Mouse (Mus musculus): ENCODE results near the gene Rab44. TPM values are rescaled to one million over a fixed set of nuclear protein-coding genes. Genes with fewer than 3 reads are reported as not detected.
"Not testable (repeated sequence)": the region's sequence is repeated elsewhere in the genome, so short reads cannot be mapped to it uniquely, and the experiment has no call there.

Rab44 gene
- polyA plus RNA-seq, 1 experiment from 2014 or later = 5.1 TPM

DNA sequence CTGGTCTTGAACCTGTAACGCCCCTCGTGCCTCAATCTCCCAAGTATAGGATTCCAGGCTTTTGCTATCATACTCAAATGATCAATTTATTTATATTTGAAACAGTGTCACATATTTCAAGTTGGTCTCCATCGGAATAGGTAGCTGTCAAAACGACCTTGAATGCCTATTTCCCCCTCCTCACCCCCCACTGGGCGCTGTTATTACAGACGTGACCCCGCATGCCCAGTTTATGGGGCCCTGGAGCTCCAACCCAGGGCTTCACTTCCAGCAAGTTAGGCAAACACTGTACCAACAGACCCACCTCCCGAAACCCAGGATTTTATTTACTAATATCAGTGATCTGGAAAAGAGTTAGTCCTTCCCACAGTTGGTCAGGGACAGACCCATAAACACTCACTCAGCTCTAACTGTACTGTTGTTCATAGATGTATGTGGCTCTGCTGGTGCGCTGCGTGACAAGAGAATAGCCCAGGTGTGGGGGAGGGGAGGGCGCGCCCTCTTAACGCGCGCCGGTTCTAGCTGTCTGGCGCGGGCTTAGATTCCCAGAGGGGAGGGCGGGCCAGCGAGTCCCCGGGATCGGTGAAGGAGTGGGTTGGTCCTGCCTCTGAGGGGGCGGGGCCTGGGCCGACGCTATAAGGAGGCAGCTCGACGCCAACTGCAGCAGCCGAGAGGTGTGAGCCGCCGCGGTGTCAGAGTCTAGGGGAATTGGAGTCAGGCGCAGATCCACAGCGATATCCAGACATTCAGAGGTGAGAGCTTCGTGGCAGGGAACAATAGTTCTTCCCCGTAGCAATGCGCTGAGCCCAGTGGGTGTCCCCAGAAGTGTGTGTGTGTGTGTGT is 20.6 kb upstream of the Rab44 start:
- Histone ChIP-seq H3K9me3 (no peaks in the 10 kb centered on the region), H3K36me3 (no peaks in the 10 kb centered on the region), H3K9ac (peak overlapping the region; percentile 62), H3K4me2 (peak overlapping the region; percentile 94), H3K27ac (peak overlapping the region; percentile 76; the same call in 1 of the 2 replicates), H3K27me3 (peaks cover 29% of the 10 kb centered on the region), H3K4me3 (peak overlapping the region; percentile 53), H3K4me1 (peaks cover 29% of the 10 kb centered on the region)
- 6% methylated on average over 36 of the region's 36 CpGs for whole genome bisulfite sequencing
- peak; percentile 71 for ATAC-seq (ENCODE audit: insufficient number of reproducible peaks, low FRiP score, low TSS enrichment, low read depth)

GRCm38 (mm10) chr17:29093961-29094309 is 20.0 kb upstream of the Rab44 start:
- Histone ChIP-seq H3K4me3 (peak overlapping the region; percentile 53), H3K4me1 (peaks cover 29% of the 10 kb centered on the region), H3K9ac (peak overlapping the region; percentile 62), H3K4me2 (peak overlapping the region; percentile 94), H3K27me3 (peaks cover 29% of the 10 kb centered on the region), H3K36me3 (no peaks in the 10 kb centered on the region), H3K9me3 (no peaks in the 10 kb centered on the region), H3K27ac (peak overlapping the region; percentile 76)
- no peak for ATAC-seq (ENCODE audit: insufficient number of reproducible peaks, low FRiP score, low TSS enrichment, low read depth)
- WGBS = under 1% methylated on average over 24 of the region's 24 CpGs

DNA sequence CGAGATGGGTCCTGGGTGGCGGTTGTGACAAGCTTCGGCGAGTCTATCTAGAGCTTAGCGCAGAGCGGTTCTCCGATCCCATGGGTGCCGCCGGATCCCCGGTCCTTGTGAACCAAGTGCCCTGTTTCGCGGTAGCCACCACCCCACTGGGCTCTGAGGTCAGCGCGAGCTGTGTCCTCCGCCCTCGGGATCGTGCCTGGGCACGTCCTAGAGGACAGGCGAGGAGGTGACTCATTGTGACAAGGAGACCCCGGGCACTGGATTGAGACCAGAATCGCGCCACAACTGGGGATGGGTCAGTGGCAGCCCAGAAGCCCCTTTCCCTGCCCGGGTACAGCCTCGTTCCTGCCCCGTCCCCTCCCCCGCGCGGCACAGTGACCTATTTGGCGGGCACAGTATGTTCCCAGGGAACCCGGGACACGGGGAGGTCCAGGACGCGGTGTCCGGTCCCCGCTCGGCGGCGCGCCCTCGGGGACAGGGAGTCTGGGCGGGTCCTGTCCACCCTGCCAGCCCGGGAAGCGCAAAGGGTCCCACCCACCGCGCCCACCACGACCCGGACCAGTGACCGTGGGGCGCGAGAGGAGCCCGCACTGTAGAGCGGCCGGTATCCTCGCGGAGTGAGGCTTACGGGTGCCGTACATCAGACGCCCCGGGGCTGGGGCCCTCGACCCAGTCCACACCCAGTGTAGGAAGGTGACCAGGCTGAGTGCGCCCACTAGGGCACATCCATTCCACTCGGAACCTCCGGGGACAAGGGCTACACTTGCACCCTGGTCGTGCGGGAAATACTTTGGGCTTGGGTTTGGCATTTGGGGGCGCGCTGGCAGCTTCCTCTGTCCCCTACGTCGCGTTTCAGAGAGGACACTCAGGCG is 19.4 kb upstream of the Rab44 start:
- Histone ChIP-seq H3K4me1 (peaks cover 29% of the 10 kb centered on the region), H3K27me3 (peaks cover 29% of the 10 kb centered on the region), H3K27ac (peak overlapping the region; percentile 76), H3K4me3 (peak overlapping the region; percentile 53), H3K36me3 (no peaks in the 10 kb centered on the region), H3K9ac (peak overlapping the region; percentile 62), H3K4me2 (peak overlapping the region; percentile 94), H3K9me3 (no peaks in the 10 kb centered on the region)
- WGBS = under 1% methylated on average over 70 of the region's 71 CpGs
- peak; percentile 26 for ATAC-seq (ENCODE audit: insufficient number of reproducible peaks, low FRiP score, low TSS enrichment, low read depth)

GRCm38 (mm10) chr17:29095201-29095733 is 18.7 kb upstream of the Rab44 start:
- H3K27ac ChIP-seq = peak overlapping the region; percentile 76
- H3K4me1 ChIP-seq = peaks cover 29% of the 10 kb centered on the region
- peak overlapping the region; percentile 94 for H3K4me2 ChIP-seq
- peak overlapping the region; percentile 53 for H3K4me3 ChIP-seq
- 0 out of 2 replicates have a peak, but pooled peaks cover under 1% of the 10 kb centered on the region for H3K36me3 ChIP-seq
- H3K9ac ChIP-seq = peak overlapping the region; percentile 62
- H3K27me3 ChIP-seq = peaks cover 29% of the 10 kb centered on the region
- ATAC-seq (ENCODE audit: insufficient number of reproducible peaks, low FRiP score, low TSS enrichment, low read depth) = peak; percentile 72; the same call in 1 of the 2 replicates
- no peaks in the 10 kb centered on the region for H3K9me3 ChIP-seq
- WGBS = under 1% methylated on average over 42 of the region's 44 CpGs

GRCm38 (mm10) chr17:29096245-29096644 is 17.7 kb upstream of the Rab44 start:
- no peak overlapping the region for H3K4me3 ChIP-seq
- H3K4me2 ChIP-seq = no peak overlapping the region
- H3K9me3 ChIP-seq = no peaks in the 10 kb centered on the region
- H3K9ac ChIP-seq = no peak overlapping the region
- peaks cover 29% of the 10 kb centered on the region for H3K27me3 ChIP-seq
- 0 out of 2 replicates have a peak, but pooled peaks cover 3% of the 10 kb centered on the region for H3K36me3 ChIP-seq
- peaks cover 29% of the 10 kb centered on the region for H3K4me1 ChIP-seq
- ATAC-seq (ENCODE audit: insufficient number of reproducible peaks, low FRiP score, low TSS enrichment, low read depth) = no peak
- 79% methylated on average over 6 of the region's 6 CpGs for WGBS
- H3K27ac ChIP-seq = 0 out of 2 replicates have a peak overlapping the region, but pooled peaks have one; percentile 8

DNA sequence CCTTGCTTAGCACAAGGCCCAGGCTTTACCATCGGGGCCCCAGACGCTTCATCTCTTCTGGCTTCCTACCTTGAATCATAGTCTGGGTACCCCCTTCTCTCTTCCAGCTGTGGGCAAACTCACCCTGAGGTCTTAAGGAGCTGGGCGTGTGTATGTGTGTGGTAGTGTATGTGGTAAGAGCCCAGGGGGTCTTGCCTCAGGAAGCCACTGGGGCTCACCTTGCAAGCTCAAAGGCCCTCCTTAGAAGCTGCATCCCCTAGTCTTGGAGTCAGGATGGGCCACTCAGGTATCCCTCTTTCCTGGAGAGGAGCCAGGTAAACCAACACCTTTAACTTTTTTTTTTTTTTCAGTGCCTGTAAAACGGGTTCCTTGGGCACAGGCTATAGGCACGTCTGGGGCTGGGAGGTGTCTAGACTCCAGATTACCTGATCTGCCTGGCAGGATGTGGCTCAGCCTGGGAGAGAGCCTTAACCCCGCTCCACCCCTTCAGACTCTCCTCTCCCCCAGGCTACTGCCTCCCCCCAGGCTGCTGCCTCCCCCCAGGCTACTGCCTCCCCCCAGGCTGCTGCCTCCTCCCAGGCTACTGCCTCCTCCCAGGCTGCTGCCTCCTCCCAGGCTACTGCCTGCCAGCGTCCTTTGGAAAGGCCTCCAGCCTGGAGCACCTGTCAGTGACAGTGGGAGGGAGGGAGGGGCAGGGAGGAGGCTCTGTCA is 16.9 kb upstream of the Rab44 start:
- H3K4me2 ChIP-seq = no peak overlapping the region; the same call in 1 of the 2 replicates
- H3K27ac ChIP-seq = 0 out of 2 replicates have a peak overlapping the region, but pooled peaks have one; percentile 8
- no peak for ATAC-seq (ENCODE audit: insufficient number of reproducible peaks, low FRiP score, low TSS enrichment, low read depth)
- H3K9ac ChIP-seq = no peak overlapping the region
- 47% methylated on average over 7 of the region's 7 CpGs for WGBS
- H3K4me3 ChIP-seq = no peak overlapping the region
- peaks cover 28% of the 10 kb centered on the region for H3K27me3 ChIP-seq
- H3K9me3 ChIP-seq = no peaks in the 10 kb centered on the region
- peaks cover 29% of the 10 kb centered on the region for H3K4me1 ChIP-seq
- 0 out of 2 replicates have a peak, but pooled peaks cover 3% of the 10 kb centered on the region for H3K36me3 ChIP-seq

- Histone ChIP-seq H3K4me2 (no peak overlapping the region), H3K4me1 (peaks cover 27% of the 10 kb centered on the region), H3K27ac (no peak overlapping the region), H3K9me3 (no peaks in the 10 kb centered on the region), H3K4me3 (no peak overlapping the region), H3K36me3 (0 out of 2 replicates have a peak, but pooled peaks cover 3% of the 10 kb centered on the region), H3K27me3 (peaks cover 17% of the 10 kb centered on the region), H3K9ac (no peak overlapping the region)
- ATAC-seq (ENCODE audit: insufficient number of reproducible peaks, low FRiP score, low TSS enrichment, low read depth) = no peak
- 95% methylated on average over 24 of the region's 24 CpGs for WGBS
These were observed 15.7 kb upstream of the Rab44 start for GRCm38 (mm10) chr17:29098291-29098690.

DNA sequence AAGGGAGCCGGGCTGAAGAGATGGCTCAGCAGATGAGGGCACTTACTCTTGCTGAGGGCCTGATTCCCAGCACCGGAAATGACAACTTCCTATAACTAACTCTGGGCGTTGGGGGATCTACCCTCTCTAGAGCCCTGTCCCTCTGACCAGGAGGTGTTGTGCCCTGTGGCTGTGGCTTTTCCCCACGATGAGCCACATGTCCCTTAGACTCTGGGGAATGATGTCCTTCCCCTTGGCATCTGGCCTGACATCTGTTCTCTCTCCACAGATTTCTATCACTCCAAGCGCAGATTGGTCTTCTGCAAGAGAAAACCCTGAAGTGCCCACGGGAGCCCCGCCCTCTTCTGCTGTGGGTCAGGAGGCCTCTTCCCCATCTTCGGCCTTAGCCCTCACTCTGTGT is 14.9 kb upstream of the Rab44 start:
- ATAC-seq (ENCODE audit: insufficient number of reproducible peaks, low FRiP score, low TSS enrichment, low read depth) = no peak
- H3K27ac ChIP-seq = no peak overlapping the region
- peaks cover 19% of the 10 kb centered on the region for H3K4me1 ChIP-seq
- no peaks in the 10 kb centered on the region for H3K9me3 ChIP-seq
- H3K4me2 ChIP-seq = no peak overlapping the region
- H3K4me3 ChIP-seq = no peak overlapping the region
- H3K27me3 ChIP-seq = peaks cover 9% of the 10 kb centered on the region
- H3K36me3 ChIP-seq = 0 out of 2 replicates have a peak, but pooled peaks cover 3% of the 10 kb centered on the region
- 86% methylated on average over 8 of the region's 8 CpGs for WGBS
- H3K9ac ChIP-seq = no peak overlapping the region

DNA sequence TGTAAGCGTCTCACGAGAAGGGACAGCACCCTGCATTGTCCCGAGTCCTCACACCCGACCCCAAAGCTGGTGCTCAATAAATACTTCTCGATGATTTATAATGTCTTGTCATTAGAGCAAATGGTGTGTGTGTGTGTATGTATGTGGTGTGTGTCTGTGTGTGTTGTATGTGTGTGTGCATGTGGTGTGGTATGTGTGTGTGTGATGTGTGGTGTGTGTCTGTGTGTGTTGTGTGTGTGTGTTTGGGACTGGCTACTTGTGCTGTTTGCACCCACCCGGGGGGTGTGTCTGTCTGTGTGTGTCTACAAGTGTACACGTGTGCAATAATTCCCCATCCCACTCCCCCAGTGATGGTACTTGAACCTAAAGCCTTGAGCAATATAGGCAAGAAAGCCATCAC is 13.3 kb upstream of the Rab44 start:
- H3K4me1 ChIP-seq = peaks cover 8% of the 10 kb centered on the region
- 95% methylated on average over 7 of the region's 7 CpGs for WGBS
- no peaks in the 10 kb centered on the region for H3K9me3 ChIP-seq
- no peak overlapping the region for H3K27ac ChIP-seq
- 0 out of 2 replicates have a peak, but pooled peaks cover 3% of the 10 kb centered on the region for H3K36me3 ChIP-seq
- no peak overlapping the region for H3K9ac ChIP-seq
- no peaks in the 10 kb centered on the region for H3K27me3 ChIP-seq
- no peak overlapping the region for H3K4me2 ChIP-seq
- H3K4me3 ChIP-seq = no peak overlapping the region
- ATAC-seq (ENCODE audit: insufficient number of reproducible peaks, low FRiP score, low TSS enrichment, low read depth) = no peak

DNA sequence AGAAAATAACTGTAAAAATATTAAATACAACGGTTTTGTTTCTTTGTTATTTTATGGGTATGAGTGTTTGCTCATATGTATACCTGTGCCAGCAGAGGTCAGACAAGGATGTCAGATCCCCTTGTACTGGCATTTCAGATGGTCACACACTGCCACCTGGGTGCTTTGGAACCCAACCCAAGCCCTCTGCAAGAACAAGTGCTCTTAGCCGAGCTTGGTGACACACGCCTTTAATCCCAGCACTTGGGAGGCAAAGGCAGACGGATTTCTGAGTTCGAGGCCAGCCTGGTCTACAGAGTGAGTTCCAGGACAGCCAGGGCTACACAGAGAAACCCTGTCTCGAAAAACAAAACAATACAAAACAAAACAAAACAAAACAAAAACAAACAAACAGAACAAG is 3.6 kb upstream of the Rab44 start:
- H3K9me3 ChIP-seq; H3K27me3 ChIP-seq; H3K9ac ChIP-seq; H3K27ac ChIP-seq; ATAC-seq (ENCODE audit: insufficient number of reproducible peaks, low FRiP score, low TSS enrichment, low read depth); H3K4me3 ChIP-seq; H3K4me2 ChIP-seq; H3K36me3 ChIP-seq; H3K4me1 ChIP-seq: not testable (repeated sequence)
- WGBS = 87% methylated on average over 6 of the region's 6 CpGs

DNA sequence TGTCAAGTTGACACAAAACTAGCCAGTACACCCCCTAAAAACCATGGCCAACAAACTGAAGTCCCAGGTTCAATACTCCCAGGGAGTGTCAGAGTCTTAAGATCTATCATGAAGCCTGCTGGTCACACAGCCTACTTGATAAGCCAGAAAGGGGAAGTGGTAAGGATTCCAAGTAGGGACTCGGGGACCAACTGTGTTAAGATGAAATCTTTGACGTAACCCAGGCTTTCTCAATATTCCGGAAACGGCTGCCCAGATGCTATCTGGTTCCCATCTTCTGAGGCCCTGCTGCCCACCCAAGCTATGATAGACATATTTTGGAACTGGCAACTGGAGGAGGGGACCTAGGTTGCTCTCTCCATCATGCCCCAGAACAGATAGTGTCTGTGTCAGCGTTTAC is 2.6 kb upstream of the Rab44 start:
- H3K9ac ChIP-seq = no peak overlapping the region
- no peak overlapping the region for H3K4me2 ChIP-seq
- H3K4me3 ChIP-seq = no peak overlapping the region
- ATAC-seq (ENCODE audit: insufficient number of reproducible peaks, low FRiP score, low TSS enrichment, low read depth) = no peak
- WGBS = 85% methylated on average over 5 of the region's 5 CpGs
- no peaks in the 10 kb centered on the region for H3K27me3 ChIP-seq
- H3K36me3 ChIP-seq = no peaks in the 10 kb centered on the region
- H3K9me3 ChIP-seq = no peaks in the 10 kb centered on the region
- no peaks in the 10 kb centered on the region for H3K4me1 ChIP-seq
- no peak overlapping the region for H3K27ac ChIP-seq

Data from limb, embryonic 15.5 days (tissue).